Mouse (Mus musculus) erythroblast, embryonic 14.5 days (primary cell): ENCODE measurements around the gene Utp3. TPM values are rescaled to one million over a fixed set of nuclear protein-coding genes. Genes with fewer than 3 reads are reported as not detected.

Source experiments
- H3K27me3 ChIP-seq: 2 replicates; pipeline ENCODE4 v1.6.1; 2012; ENCODE audit warnings: inconsistent platforms; ENCODE audit not compliant: control insufficient read depth
- H3K36me3 ChIP-seq: 2 replicates; pipeline ENCODE4 v1.6.1; 2012; ENCODE audit warnings: mild to moderate bottlenecking, inconsistent platforms; ENCODE audit not compliant: control insufficient read depth
- H3K4me1 ChIP-seq: 2 replicates; pipeline ENCODE4 v1.6.1; 2012; ENCODE audit warnings: inconsistent platforms; ENCODE audit not compliant: control insufficient read depth
- H3K4me3 ChIP-seq: replicated peaks from 2 replicates; pipeline ENCODE3; 2012; ENCODE audit warnings: moderate library complexity, mild to moderate bottlenecking, inconsistent platforms
- H3K9me3 ChIP-seq: 2 replicates; pipeline ENCODE4 v1.6.1; 2012; ENCODE audit warnings: low read length, inconsistent platforms, mixed read lengths; ENCODE audit not compliant: control insufficient read depth
- GATA1 ChIP-seq: IDR thresholded peaks from 2 replicates; pipeline ENCODE4 v1.6.1; 2012; ENCODE audit warnings: low read length, inconsistent platforms, mixed read lengths
- TAL1 ChIP-seq: IDR thresholded peaks from 3 replicates; pipeline ENCODE4 v1.6.1; 2012; ENCODE audit warnings: low read length, inconsistent platforms, mixed read lengths
- polyA plus RNA-seq: library from polyadenylated mRNA; stranded (reverse); fragments of >175 nt; gene quantifications from 2 replicates; pipeline ENCODE4 v1.2.3, GENCODE M21; 2012

Gene Utp3
- polyA plus RNA-seq, 1 experiment = 6.2 TPM

DNA sequence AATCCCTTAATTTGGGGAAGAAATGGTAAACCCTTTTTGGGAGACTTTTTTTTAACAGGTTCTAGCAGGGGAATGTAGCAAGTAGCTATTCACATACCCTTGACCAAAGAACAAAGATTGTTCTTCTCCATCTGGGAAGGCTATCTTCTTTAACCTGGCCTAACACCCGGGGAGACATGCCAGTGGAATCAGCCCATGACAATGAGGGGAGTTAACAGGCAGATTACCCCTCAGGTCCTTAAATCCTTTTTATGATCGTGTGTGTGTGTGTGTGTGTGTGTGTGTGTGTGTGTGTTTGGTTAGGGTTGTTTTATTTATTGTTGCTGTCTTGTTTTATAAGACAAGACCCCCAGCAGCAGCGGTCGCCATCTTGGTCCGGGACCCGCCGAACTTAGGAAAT is 8.7 kb upstream of the Utp3 start:
- H3K9me3 ChIP-seq = no peaks in the 10 kb centered on the region
- no peaks in the 10 kb centered on the region for H3K27me3 ChIP-seq
- TF ChIP-seq TAL1 (no peak), GATA1 (no peak)
- H3K4me1 ChIP-seq = no peaks in the 10 kb centered on the region
- no peak overlapping the region for H3K4me3 ChIP-seq
- no peaks in the 10 kb centered on the region for H3K36me3 ChIP-seq

DNA sequence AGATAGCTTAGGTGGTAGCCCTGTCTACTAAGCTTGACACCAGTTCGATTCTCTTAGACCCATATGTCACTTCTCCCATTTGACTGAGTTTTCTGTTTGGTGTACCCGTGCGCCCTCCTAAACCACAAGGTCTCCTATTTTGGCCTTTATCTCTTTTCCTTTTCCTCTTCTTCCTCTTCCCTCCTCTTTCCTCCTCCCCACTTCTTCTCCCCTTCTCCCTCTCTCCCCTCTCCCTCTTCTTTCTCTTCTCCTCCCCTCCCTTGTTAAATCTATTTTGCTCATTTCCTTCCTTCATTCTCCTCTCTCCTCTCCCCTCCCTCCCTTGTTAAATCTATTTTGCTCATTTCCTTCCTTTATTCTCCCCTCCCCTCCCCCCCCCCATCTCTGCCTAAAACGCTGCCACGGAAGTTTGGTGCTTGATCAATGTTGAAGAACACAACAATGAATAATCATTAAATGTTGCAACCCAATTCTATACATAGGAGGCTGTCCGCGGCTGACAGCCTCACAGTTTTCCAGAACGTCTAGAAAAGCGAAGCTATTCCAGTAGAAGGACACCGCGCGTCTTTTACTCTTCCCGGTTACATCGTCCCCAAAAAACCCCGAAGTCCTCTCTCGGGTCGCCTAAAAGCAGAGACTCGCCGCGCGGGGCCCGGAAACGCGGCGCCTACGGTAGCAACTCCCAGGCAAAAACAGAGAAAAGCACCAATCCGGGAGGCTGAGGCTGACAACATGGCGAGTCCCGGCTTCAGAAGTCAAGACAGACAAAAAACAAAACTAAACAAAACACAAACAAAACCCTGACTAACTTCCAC is 784 bp upstream of the Utp3 start:
- Histone ChIP-seq H3K4me3 (peak overlapping the region; percentile 74), H3K9me3 (no peaks in the 10 kb centered on the region), H3K27me3 (no peaks in the 10 kb centered on the region), H3K4me1 (peaks cover 30% of the 10 kb centered on the region), H3K36me3 (peaks cover 14% of the 10 kb centered on the region)
- no peak for TF ChIP-seq GATA1
- TF ChIP-seq TAL1 = no peak

DNA sequence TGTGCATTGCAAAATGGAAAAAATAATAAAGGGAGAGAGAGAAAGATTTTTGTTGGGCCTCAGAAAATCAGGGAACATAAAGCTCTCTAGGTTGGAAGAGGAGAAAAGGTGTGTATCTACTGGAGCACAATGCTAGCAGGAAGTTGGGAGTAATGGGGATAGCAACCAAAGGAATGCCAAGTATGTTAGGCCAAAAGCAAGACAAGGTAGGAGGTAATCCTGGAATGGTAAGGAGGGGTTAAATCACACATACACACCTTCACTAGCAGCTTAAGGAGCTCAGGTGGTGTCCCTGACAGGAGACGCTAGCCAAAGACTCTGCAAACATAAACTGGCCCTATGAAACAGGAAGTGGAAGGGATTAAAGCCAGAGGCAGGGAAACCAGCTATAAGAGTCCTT is 4.7 kb downstream of the Utp3 start:
- H3K4me3 ChIP-seq = no peak overlapping the region
- TF ChIP-seq TAL1 = no peak
- no peak for TF ChIP-seq GATA1
- peaks cover 16% of the 10 kb centered on the region for H3K27me3 ChIP-seq
- no peaks in the 10 kb centered on the region for H3K9me3 ChIP-seq
- peaks cover 14% of the 10 kb centered on the region for H3K36me3 ChIP-seq
- peaks cover 23% of the 10 kb centered on the region for H3K4me1 ChIP-seq

DNA sequence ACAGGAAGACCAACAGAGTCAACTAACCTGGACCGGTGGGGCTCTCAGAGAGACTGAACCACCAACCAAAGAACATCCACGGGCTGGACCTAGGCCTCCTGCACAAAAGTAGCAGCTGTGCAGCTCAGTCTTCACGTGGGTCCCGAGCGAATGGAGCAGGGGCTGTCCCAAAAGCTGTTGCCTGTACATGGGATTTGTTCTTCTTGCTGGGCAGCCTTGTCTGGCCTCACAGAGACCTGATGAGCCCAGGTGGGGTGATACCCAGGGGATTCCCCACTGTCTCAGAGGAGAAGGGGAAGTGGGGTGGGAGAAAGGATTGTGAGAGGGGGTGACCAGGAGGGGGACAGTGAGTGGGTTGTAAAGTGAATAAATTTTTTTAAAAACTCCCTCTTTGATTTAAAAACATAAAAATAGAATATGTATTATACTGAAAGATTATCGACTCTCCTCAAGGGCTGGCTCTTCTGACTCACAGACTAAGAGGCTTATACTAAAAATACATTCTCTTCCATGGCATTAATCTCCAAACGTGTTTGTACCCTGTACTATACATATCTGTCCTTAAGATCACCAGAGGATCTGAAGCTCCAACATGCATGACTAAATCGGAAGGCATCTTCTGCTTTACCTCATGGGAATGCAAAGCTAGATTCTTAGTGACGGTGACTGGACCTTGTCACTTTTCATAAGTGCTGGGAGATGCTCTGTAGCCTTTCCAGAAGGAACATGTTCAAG is 7.0 kb downstream of the Utp3 start:
- Histone ChIP-seq H3K27me3 (peaks cover 38% of the 10 kb centered on the region), H3K9me3 (no peaks in the 10 kb centered on the region), H3K4me3 (no peak overlapping the region), H3K36me3 (peaks cover 6% of the 10 kb centered on the region), H3K4me1 (peaks cover 28% of the 10 kb centered on the region)
- TF ChIP-seq GATA1 (no peak), TAL1 (no peak)

DNA sequence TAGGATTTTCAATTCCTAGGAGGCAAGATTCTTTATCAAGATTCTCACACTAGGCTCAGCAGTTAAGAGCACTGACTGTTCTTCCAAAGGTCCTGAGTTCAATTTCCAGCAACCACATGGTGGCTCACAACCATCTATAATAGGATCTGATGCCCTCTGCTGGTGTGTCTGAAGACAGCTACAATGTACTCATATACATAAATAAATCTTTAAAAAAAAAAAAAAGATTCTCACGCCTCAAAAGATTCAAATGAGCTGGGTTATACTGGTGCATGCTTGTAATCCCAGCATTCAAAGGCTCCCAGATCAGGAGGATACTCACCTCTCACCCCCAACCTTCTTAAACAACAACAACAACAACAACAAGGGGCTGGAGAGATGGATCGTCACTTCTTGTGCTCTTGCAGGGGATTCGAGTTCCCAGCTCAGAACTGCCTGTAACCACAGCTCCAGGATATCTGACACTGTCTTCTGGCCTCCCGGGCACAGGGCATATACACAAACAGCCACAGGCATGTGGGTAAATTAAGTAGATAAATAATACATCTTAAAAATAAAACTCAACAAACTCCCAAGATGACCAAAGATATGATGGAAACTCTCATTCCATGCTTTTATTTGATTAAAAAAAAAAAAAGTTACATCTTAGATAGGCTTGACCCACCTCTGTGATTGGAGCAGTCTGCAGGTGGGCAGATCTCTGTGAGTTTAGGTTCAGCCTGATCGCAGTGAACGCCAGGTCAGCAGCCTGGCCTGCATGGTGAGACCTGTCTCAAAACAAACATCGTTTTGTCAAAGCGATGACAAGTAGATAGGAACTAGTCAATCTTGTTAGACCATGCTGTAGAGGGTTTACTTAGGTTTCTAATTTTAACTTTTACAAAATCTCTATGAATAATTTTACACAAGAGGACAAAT is 8.9 kb downstream of the Utp3 start:
- Histone ChIP-seq H3K9me3 (no peaks in the 10 kb centered on the region), H3K36me3 (no peaks in the 10 kb centered on the region), H3K4me3 (no peak overlapping the region), H3K4me1 (peaks cover 27% of the 10 kb centered on the region), H3K27me3 (peaks cover 52% of the 10 kb centered on the region)
- TF ChIP-seq TAL1 (no peak), GATA1 (no peak)

DNA sequence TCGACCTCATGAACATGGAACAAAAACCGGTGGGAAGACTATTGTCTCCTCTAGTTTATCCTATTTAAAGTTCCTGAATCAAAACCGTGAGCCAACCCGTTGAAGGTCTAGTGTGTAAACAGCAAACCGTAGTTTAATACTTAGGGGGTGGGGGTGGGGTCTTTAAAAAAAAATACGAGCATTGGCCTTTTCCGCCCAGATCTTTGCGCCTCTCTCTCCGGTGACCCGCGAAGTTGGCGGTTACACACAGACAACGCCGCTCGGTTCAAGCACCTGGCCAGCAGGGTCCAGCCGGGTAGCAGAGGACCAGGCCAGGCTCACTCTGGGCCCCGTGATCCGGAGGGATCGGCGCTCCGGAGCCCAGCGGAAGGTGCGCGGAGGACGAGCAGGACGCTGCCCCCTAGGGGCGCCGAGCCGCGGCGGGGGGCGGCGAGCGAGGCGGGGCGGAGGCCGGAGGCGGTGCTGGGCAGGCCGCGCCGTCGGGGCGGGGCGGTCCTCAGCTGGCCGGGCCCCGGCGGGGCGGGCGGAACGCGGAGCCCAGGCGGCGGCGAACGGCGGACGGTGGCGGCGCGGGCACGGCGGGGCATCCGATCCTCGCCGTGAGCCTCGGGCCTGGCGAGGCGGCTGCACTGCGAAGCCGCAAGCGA is 10.4 kb downstream of the Utp3 start, which contains the start of gene Rufy3:
Gene Rufy3, plus strand, starts transcription at position 540 of the 647 bp plus-strand sequence.
- Histone ChIP-seq H3K36me3 (no peaks in the 10 kb centered on the region; the same call in 1 of the 2 replicates), H3K9me3 (no peaks in the 10 kb centered on the region), H3K4me1 (peaks cover 27% of the 10 kb centered on the region), H3K27me3 (peaks cover 53% of the 10 kb centered on the region), H3K4me3 (peak within 1 kb of the TSS; percentile 80)
- TF ChIP-seq TAL1 (no peak), GATA1 (no peak)

DNA sequence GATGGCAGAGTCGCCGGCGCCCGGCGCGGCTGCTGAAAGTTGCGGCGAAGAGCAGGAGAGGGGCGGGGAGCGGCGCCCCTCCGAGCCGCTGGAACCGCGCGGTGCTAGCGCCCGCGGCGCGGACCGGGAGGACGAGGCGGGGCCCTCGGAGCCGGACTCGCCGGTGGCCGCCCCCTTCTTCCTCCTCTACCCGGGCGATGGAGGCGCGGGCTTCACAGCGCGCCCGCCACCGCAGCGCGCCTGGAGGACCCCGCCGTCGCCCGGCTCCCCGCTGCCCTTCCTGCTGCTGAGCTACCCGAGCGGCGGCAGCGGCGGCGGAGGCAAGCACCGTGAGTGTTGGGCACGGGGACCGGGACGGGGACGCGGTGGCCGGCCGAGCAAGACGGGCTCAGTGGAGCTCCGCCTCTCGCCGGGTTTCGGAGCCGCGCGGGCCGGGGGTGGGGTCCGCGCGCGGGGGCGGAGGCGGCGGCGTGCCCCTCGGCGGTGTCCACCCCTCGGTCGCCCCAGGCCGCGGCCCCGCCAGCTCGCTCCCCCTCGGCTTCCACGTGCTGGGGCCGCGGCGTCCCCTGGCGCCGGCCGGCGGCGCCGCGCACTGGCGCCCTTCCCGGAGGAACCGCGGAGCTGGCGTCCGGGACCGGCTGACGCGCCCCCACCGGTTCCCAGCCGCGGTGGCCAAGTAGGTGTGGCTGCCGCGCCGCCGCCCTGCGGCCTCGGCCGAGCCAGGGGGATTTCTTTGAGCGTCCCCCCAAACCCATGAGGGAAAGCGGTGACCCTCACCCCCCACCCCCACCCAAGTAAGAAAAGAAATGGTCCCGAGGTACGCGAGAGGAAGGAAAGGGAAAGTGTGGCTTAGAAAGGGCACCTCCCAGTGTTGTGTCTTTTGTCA is 11.1 kb downstream of the Utp3 start:
- Histone ChIP-seq H3K4me1 (peaks cover 27% of the 10 kb centered on the region), H3K4me3 (peak overlapping the region; percentile 80), H3K9me3 (no peaks in the 10 kb centered on the region), H3K36me3 (no peaks in the 10 kb centered on the region; the same call in 1 of the 2 replicates), H3K27me3 (peaks cover 53% of the 10 kb centered on the region)
- TF ChIP-seq GATA1 = no peak
- no peak for TF ChIP-seq TAL1
